Mouse (Mus musculus) macrophage (primary cell): Measurements from ENCODE around the gene Msi2. TPM values are rescaled to one million over a fixed set of nuclear protein-coding genes. Genes with fewer than 3 reads are reported as not detected.

ENCODE experiments used
- H3K27ac ChIP-seq: fragments of 350-480 bp; formaldehyde crosslinking; 2 replicates; pipeline ENCODE4 v1.9.0; 2021
- H3K36me3 ChIP-seq: fragments of 350-480 bp; formaldehyde crosslinking; 2 replicates; pipeline ENCODE4 v1.9.0; 2021; ENCODE audit errors: inconsistent target
- H3K4me3 ChIP-seq: fragments of 350-480 bp; formaldehyde crosslinking; 2 replicates; pipeline ENCODE4 v1.9.0; 2021; ENCODE audit errors: inconsistent target
- H3K79me2 ChIP-seq: fragments of 350-480 bp; formaldehyde crosslinking; 2 replicates; pipeline ENCODE4 v1.9.0; 2021; ENCODE audit errors: inconsistent target
- WGBS: methylation state at CpG from one replicate; pipeline ENCODE4 v1.1.7; 2026; ENCODE audit warnings: inconsistent platforms; ENCODE audit not compliant: missing documents; 5-methylcytosine and 5-hydroxymethylcytosine counted together
- polyA plus RNA-seq: library from polyadenylated mRNA; stranded (reverse); fragments of 250-400 nt; gene quantifications from 3 replicates; pipeline ENCODE4 v1.2.4, GENCODE M21; 2018; ENCODE audit warnings: inconsistent platforms

Gene Msi2
- polyA plus RNA-seq, 1 experiment from 2014 or later: 5.2 TPM

- Histone ChIP-seq H3K79me2 (no peaks in the 10 kb centered on the region), H3K4me3 (no peak overlapping the region), H3K27ac (no peak overlapping the region), H3K36me3 (no peaks in the 10 kb centered on the region)
- 91% methylated on average over 22 of the region's 22 CpGs for WGBS
Observed at GRCm38 (mm10) chr11:88431363-88432269, 286.7 kb downstream of the Msi2 start.

GRCm38 (mm10) chr11:88430292-88430691, 288.0 kb downstream of the Msi2 start:
- WGBS: 81% methylated on average over 8 of the region's 8 CpGs
- H3K27ac ChIP-seq: no peak overlapping the region
- H3K36me3 ChIP-seq: no peaks in the 10 kb centered on the region
- H3K4me3 ChIP-seq: no peak overlapping the region
- H3K79me2 ChIP-seq: no peaks in the 10 kb centered on the region

- Histone ChIP-seq H3K27ac (no peak overlapping the region), H3K79me2 (no peaks in the 10 kb centered on the region), H3K36me3 (no peaks in the 10 kb centered on the region), H3K4me3 (no peak overlapping the region)
- WGBS: 96% methylated on average over 6 of the region's 6 CpGs
Observed at GRCm38 (mm10) chr11:88429680-88430079, 288.6 kb downstream of the Msi2 start.

- WGBS: 82% methylated on average over 9 of the region's 9 CpGs
- Histone ChIP-seq H3K4me3 (no peak overlapping the region), H3K79me2 (no peaks in the 10 kb centered on the region), H3K27ac (no peak overlapping the region), H3K36me3 (no peaks in the 10 kb centered on the region)
Observed at GRCm38 (mm10) chr11:88425631-88426101, 292.6 kb downstream of the Msi2 start.

- H3K4me3 ChIP-seq: no peak overlapping the region
- WGBS: 89% methylated on average over 20 of the region's 20 CpGs
- no peaks in the 10 kb centered on the region for H3K36me3 ChIP-seq
- H3K27ac ChIP-seq: no peak overlapping the region
- no peaks in the 10 kb centered on the region for H3K79me2 ChIP-seq
Observed at GRCm38 (mm10) chr11:88424034-88424767, 294.1 kb downstream of the Msi2 start.

GRCm38 (mm10) chr11:88421057-88421578, 297.2 kb downstream of the Msi2 start:
- Histone ChIP-seq H3K4me3 (no peak overlapping the region), H3K36me3 (no peaks in the 10 kb centered on the region), H3K79me2 (no peaks in the 10 kb centered on the region), H3K27ac (no peak overlapping the region)
- 89% methylated on average over 9 of the region's 9 CpGs for WGBS

GRCm38 (mm10) chr11:88419657-88420366, 298.5 kb downstream of the Msi2 start:
- Histone ChIP-seq H3K79me2 (no peaks in the 10 kb centered on the region), H3K27ac (no peak overlapping the region), H3K4me3 (no peak overlapping the region), H3K36me3 (no peaks in the 10 kb centered on the region)
- 91% methylated on average over 9 of the region's 9 CpGs for WGBS

GRCm38 (mm10) chr11:88419064-88419463, 299.2 kb downstream of the Msi2 start:
- H3K4me3 ChIP-seq: no peak overlapping the region
- no peaks in the 10 kb centered on the region for H3K36me3 ChIP-seq
- 97% methylated on average over 7 of the region's 7 CpGs for WGBS
- H3K27ac ChIP-seq: no peak overlapping the region
- no peaks in the 10 kb centered on the region for H3K79me2 ChIP-seq

GRCm38 (mm10) chr11:88414157-88414870, 304.0 kb downstream of the Msi2 start:
- Histone ChIP-seq H3K36me3 (no peaks in the 10 kb centered on the region), H3K4me3 (no peak overlapping the region), H3K79me2 (no peaks in the 10 kb centered on the region), H3K27ac (no peak overlapping the region)
- WGBS: 75% methylated on average over 18 of the region's 18 CpGs

GRCm38 (mm10) chr11:88412423-88413094, 305.8 kb downstream of the Msi2 start:
- no peaks in the 10 kb centered on the region for H3K79me2 ChIP-seq
- 81% methylated on average over 4 of the region's 5 CpGs for whole genome bisulfite sequencing
- no peak overlapping the region for H3K4me3 ChIP-seq
- no peaks in the 10 kb centered on the region for H3K36me3 ChIP-seq
- H3K27ac ChIP-seq: no peak overlapping the region

- 94% methylated on average over 8 of the region's 8 CpGs for WGBS
Observed at GRCm38 (mm10) chr11:88408305-88408704, 310.0 kb downstream of the Msi2 start.

GRCm38 (mm10) chr11:88406408-88406915, 311.9 kb downstream of the Msi2 start:
- H3K79me2 ChIP-seq: no peaks in the 10 kb centered on the region
- 88% methylated on average over 3 of the region's 3 CpGs for WGBS
- no peak overlapping the region for H3K27ac ChIP-seq
- no peak overlapping the region for H3K4me3 ChIP-seq
- H3K36me3 ChIP-seq: no peaks in the 10 kb centered on the region

More at GRCm38 (mm10) chr11:88408305-88408704, 310.0 kb downstream of the Msi2 start:
- H3K36me3 ChIP-seq: no peaks in the 10 kb centered on the region
- no peak overlapping the region for H3K27ac ChIP-seq
- H3K79me2 ChIP-seq: no peaks in the 10 kb centered on the region
- no peak overlapping the region for H3K4me3 ChIP-seq
